ENCODE assay signal across 8 mouse cellular contexts in the genomic region with DNA sequence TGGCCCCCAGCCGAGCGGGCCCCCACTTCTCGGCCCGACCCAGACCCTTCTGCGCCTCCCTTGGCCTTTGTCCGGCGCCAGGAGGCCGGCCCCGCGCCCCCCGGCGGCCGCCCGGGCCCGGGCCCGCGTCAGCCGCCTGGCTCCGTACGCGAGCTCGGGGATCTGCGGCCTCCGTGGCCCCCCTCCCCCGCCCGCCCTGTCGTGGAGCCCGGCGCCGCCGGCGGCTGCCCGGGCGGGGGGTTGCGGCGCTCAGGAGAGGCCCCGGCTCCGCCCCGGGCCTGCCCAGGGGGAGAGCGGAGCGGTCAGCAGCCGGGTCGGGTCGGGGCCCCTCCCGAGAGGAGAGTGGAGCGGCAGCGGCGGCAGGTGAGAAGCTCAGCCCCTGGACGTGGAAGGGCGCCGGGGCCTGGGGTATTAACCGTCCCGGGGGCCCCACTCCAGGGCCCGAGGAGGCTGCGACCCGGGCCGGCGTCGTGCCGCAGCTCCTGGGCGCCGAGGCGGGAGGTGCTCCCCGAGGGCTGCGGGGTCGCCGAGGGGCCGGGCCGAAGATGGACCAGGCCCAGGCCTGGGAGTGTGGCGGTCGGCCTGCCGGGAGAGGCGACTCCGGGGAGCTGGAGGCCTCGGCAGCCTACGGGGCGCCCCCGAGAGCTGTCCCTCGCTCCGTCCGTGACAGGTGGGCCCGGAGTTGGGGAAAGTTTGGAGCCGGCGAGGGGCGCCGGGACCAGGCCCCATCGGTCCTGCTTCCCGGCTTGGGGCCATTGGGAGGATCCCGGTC. TPM values are rescaled to one million over a fixed set of nuclear protein-coding genes. Genes with fewer than 3 reads are reported as not detected.
DNase-seq lines count a peak whose midpoint lies in the region; ATAC-seq and TF ChIP-seq lines count a peak whose summit lies in the region.

No protein-coding gene starts in this region.

- no peak for TF ChIP-seq CTCF in bone marrow, adult 2 months (IDR thresholded peaks at IDR 0.05; ENCODE audit: control insufficient read depth, insufficient read depth, low read length)
- no peak for TF ChIP-seq CTCF in lung, adult 2 months (IDR thresholded peaks at IDR 0.05; ENCODE audit: insufficient read depth, low read length)
- no peak for TF ChIP-seq CTCF in olfactory bulb, adult 2 months (IDR thresholded peaks at IDR 0.05; ENCODE audit: insufficient read depth, low read depth, low read length)

- peak overlapping the region; percentile 71 for H3K4me3 ChIP-seq in bone marrow, adult 2 months (replicated peaks; ENCODE audit: control insufficient read depth, low read depth, low read length)
- peak overlapping the region; percentile 99 for H3K4me3 ChIP-seq in heart, embryonic 15.5 days
- H3K4me3 ChIP-seq in lung, adult 2 months (replicated peaks; ENCODE audit: extremely low read depth, low read depth, low read length): peak overlapping the region; percentile 52
- peak overlapping the region; percentile 96 for H3K4me3 ChIP-seq in olfactory bulb, adult 2 months (ENCODE audit: insufficient read depth, low read depth, low read length)

- no peaks in the 10 kb centered on the region; the same call in 1 of the 2 replicates for H3K4me1 ChIP-seq in bone marrow, adult 2 months (ENCODE audit: control insufficient read depth, insufficient read depth, low read length)
- H3K4me1 ChIP-seq in heart, embryonic 15.5 days (replicated peaks): peaks cover 25% of the 10 kb centered on the region
- H3K4me1 ChIP-seq in lung, adult 2 months (ENCODE audit: control insufficient read depth, insufficient read depth, low read length): peaks cover 12% of the 10 kb centered on the region
- peaks cover 7% of the 10 kb centered on the region; the same call in 1 of the 2 replicates for H3K4me1 ChIP-seq in olfactory bulb, adult 2 months (ENCODE audit: control insufficient read depth, insufficient read depth, low read length)

- peak overlapping the region; percentile 97 for H3K27ac ChIP-seq in bone marrow, adult 2 months (ENCODE audit: control insufficient read depth, insufficient read depth, low read depth, low read length, poor library complexity)
- H3K27ac ChIP-seq in heart, embryonic 15.5 days: peak overlapping the region; percentile 95
- peak overlapping the region; percentile 43 for H3K27ac ChIP-seq in olfactory bulb, adult 2 months (ENCODE audit: insufficient read depth, low read depth, low read length)

- WGBS in bone marrow, adult 2 months: 2% methylated on average over 84 of the region's 89 CpGs
- WGBS in heart, embryonic 15.5 days: under 1% methylated on average over 76 of the region's 89 CpGs
- 1% methylated on average over 79 of the region's 89 CpGs for WGBS in lung, adult 2 months
- WGBS in olfactory bulb, adult 2 months: 2% methylated on average over 84 of the region's 89 CpGs

- no peaks in the 10 kb centered on the region for H3K27me3 ChIP-seq in heart, embryonic 15.5 days

- ATAC-seq in erythroid progenitor cell, adult 5-6 weeks (replicated peaks; ENCODE audit: low FRiP score, poor library complexity, severe bottlenecking): peak; percentile 33
- peak; percentile 54 for ATAC-seq in heart, embryonic 15.5 days (replicated peaks; ENCODE audit: insufficient number of reproducible peaks, insufficient read depth, low FRiP score, low read depth)

- H3K9me3 ChIP-seq in heart, embryonic 15.5 days (replicated peaks): no peaks in the 10 kb centered on the region

- peak; percentile 60 to 70 for DNase-seq in B cell, adult 2 months
- DNase-seq in kidney, postnatal 14 days: peak; percentile 68
- DNase-seq in lung, adult 2 months: peak; percentile 66
- DNase-seq in thymus, adult 18-20 months: peak; percentile 39 to 48

- H3K9ac ChIP-seq in heart, embryonic 15.5 days: peak overlapping the region; percentile 98

- no peak for TF ChIP-seq POLR2A in bone marrow, adult 2 months (IDR thresholded peaks at IDR 0.05; ENCODE audit: borderline replicate concordance, control insufficient read depth, low read depth, low read length)
- no peak for TF ChIP-seq POLR2A in lung, adult 2 months (IDR thresholded peaks at IDR 0.05; ENCODE audit: borderline replicate concordance, extremely low read depth, low read depth, low read length)
- TF ChIP-seq POLR2A in olfactory bulb, adult 2 months (IDR thresholded peaks at IDR 0.05; ENCODE audit: insufficient read depth, low read depth, low read length): no peak

- peaks cover 18% of the 10 kb centered on the region for H3K36me3 ChIP-seq in heart, embryonic 15.5 days

- H3K4me2 ChIP-seq in heart, embryonic 15.5 days: peak overlapping the region; percentile 72

RNA-seq across cellular contexts. Expression of gene Tlk2, which starts 3.3 kb away (rescaled TPM):
- polyA plus RNA-seq in bone marrow, adult 2 months (2011; ENCODE audit: insufficient read depth, insufficient read length, low replicate concordance, missing spikeins): 25.7 and 33.3 TPM in 2 replicates
- 33.9 and 55.3 TPM in 2 replicates for total RNA-seq in erythroid progenitor cell, adult 5-6 weeks (2015; ENCODE audit: low replicate concordance)
- 67.9 and 85.7 TPM in 2 replicates for total RNA-seq in erythroid progenitor cell, adult 5-6 weeks (2017; ENCODE audit: low replicate concordance)
- polyA plus RNA-seq in heart, embryonic 15.5 days (2015; fragmentation: Nextera tagmentation; extraction: Ambion mirVana): 10.5 and 12.4 TPM in 2 replicates
- 11.8 and 13.5 TPM in 2 replicates for polyA plus RNA-seq in lung, adult 2 months (2012; rRNA removed)
- 262 TPM in 1 of 2 replicates, not detected in the other for polyA plus RNA-seq in olfactory bulb, adult 2 months (2012; ENCODE audit: insufficient read depth, insufficient read length, low replicate concordance, missing spikeins)

RNA-seq across cellular contexts. Expression of gene Gm10842, which starts 35.2 kb away (rescaled TPM):
- not detected in 2 replicates for polyA plus RNA-seq in bone marrow, adult 2 months (2011; ENCODE audit: insufficient read depth, insufficient read length, low replicate concordance, missing spikeins)
- total RNA-seq in erythroid progenitor cell, adult 5-6 weeks (2015; ENCODE audit: low replicate concordance): not detected in 2 replicates
- total RNA-seq in erythroid progenitor cell, adult 5-6 weeks (2017; ENCODE audit: low replicate concordance): not detected in 2 replicates
- polyA plus RNA-seq in heart, embryonic 15.5 days (2015; fragmentation: Nextera tagmentation; extraction: Ambion mirVana): not detected in 2 replicates
- polyA plus RNA-seq in lung, adult 2 months (2012; rRNA removed): not detected in 2 replicates
- polyA plus RNA-seq in olfactory bulb, adult 2 months (2012; ENCODE audit: insufficient read depth, insufficient read length, low replicate concordance, missing spikeins): not detected in 2 replicates

RNA-seq across cellular contexts. Expression of gene Mettl2, which starts 55.6 kb away (rescaled TPM):
- polyA plus RNA-seq in bone marrow, adult 2 months (2011; ENCODE audit: insufficient read depth, insufficient read length, low replicate concordance, missing spikeins): 3.3 and 4.5 TPM in 2 replicates
- 2.9 TPM in 1 of 2 replicates, not detected in the other for total RNA-seq in erythroid progenitor cell, adult 5-6 weeks (2015; ENCODE audit: low replicate concordance)
- total RNA-seq in erythroid progenitor cell, adult 5-6 weeks (2017; ENCODE audit: low replicate concordance): 1.7 and 7.1 TPM in 2 replicates
- 21.8 and 25.6 TPM in 2 replicates for polyA plus RNA-seq in heart, embryonic 15.5 days (2015; fragmentation: Nextera tagmentation; extraction: Ambion mirVana)
- polyA plus RNA-seq in lung, adult 2 months (2012; rRNA removed): 8.9 and 10.0 TPM in 2 replicates
- polyA plus RNA-seq in olfactory bulb, adult 2 months (2012; ENCODE audit: insufficient read depth, insufficient read length, low replicate concordance, missing spikeins): not detected in 2 replicates

Comparison
In these comparisons a context has a peak if more than half of its experiments do, and no peak if none do; other contexts are left out.
1. Peak in every context shown above with its lines: DNase-seq, ATAC-seq, H3K4me3 ChIP-seq and H3K27ac ChIP-seq.
2. H3K27ac ChIP-seq: peak in every context shown above with its lines; median percentile 97 in bone marrow, adult 2 months; 95 in heart, embryonic 15.5 days; 43 in olfactory bulb, adult 2 months.